Comparison of ENCODE assay signal across 28 mouse cellular contexts in the genomic region with DNA sequence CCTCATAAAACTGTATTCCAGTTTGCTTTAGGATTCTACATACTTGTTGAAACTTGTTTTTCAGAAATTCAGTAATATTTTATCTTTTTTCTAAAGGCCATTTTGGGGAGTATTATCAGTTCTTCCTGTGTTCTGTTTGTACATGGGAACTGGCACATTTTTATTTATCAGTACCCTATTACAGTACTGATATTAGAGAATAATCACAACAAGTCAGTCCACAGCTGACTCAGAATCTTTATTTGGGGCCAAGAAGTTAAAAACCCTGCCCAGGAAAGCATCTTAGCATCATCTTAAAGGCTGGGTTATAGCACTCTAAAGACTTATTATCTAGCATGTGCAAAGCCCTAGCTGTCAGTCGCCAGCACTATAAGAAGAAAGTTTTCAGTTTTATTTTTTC.
"Had no signal": no experiment of that assay in that cellular context is flagged by ENCODE, and none has a peak within 500 bp of the region (broad histone marks: within the 10 kb centered on the region; RNA-seq: fewer than 3 reads in every experiment).

No protein-coding gene starts in this region.

- H3K9me3 ChIP-seq: embryonic facial prominence, embryonic 10.5 days; embryonic facial prominence, embryonic 12.5 days; embryonic facial prominence, embryonic 13.5 days; embryonic facial prominence, embryonic 15.5 days; forebrain, embryonic 10.5 days; forebrain, embryonic 12.5 days; forebrain, embryonic 13.5 days; forebrain, embryonic 15.5 days had no signal

- H3K4me2 ChIP-seq: embryonic facial prominence, embryonic 12.5 days; embryonic facial prominence, embryonic 13.5 days; embryonic facial prominence, embryonic 15.5 days; forebrain, embryonic 12.5 days; forebrain, embryonic 13.5 days; forebrain, embryonic 15.5 days had no signal

- H3K9ac ChIP-seq: embryonic facial prominence, embryonic 12.5 days; embryonic facial prominence, embryonic 13.5 days; embryonic facial prominence, embryonic 15.5 days; forebrain, embryonic 12.5 days; forebrain, embryonic 13.5 days; forebrain, embryonic 15.5 days; forebrain, postnatal 0 days had no signal

- DNase-seq: cerebellum, adult 8-10 months; cerebellum, adult 9-10 months; cerebellum, adult 9-11 months; cerebellum, postnatal 10 days; cerebellum, postnatal 14 days; cerebellum, postnatal 25 days; cerebellum, postnatal 36 days; embryo, embryonic 11 days; forebrain, postnatal 0 days; gastrocnemius, adult 2 months; gastrocnemius, postnatal 10 days; gastrocnemius, postnatal 14 days; gastrocnemius, postnatal 25 days; gastrocnemius, postnatal 36 days; heart, adult 11 months; heart, adult 18-20 months; heart, adult 2 months had no signal

- H3K4me3 ChIP-seq: embryonic facial prominence, embryonic 10.5 days; embryonic facial prominence, embryonic 12.5 days; embryonic facial prominence, embryonic 13.5 days; embryonic facial prominence, embryonic 15.5 days; erythroblast, embryonic 14.5 days; forebrain, embryonic 10.5 days; forebrain, embryonic 12.5 days; forebrain, embryonic 13.5 days; forebrain, embryonic 15.5 days; gastrocnemius, adult 2 months; heart, adult 2 months had no signal

- H3K27ac ChIP-seq: embryonic facial prominence, embryonic 10.5 days; embryonic facial prominence, embryonic 12.5 days; embryonic facial prominence, embryonic 13.5 days; embryonic facial prominence, embryonic 15.5 days; forebrain, embryonic 10.5 days; forebrain, embryonic 12.5 days; forebrain, embryonic 13.5 days; forebrain, embryonic 15.5 days; gastrocnemius, adult 2 months; heart, adult 2 months had no signal

- H3K4me1 ChIP-seq: embryonic facial prominence, embryonic 10.5 days; embryonic facial prominence, embryonic 12.5 days; embryonic facial prominence, embryonic 15.5 days; forebrain, embryonic 10.5 days had no signal

- H3K27me3 ChIP-seq: embryonic facial prominence, embryonic 12.5 days; embryonic facial prominence, embryonic 13.5 days; embryonic facial prominence, embryonic 15.5 days; forebrain, embryonic 12.5 days; forebrain, embryonic 13.5 days; forebrain, embryonic 15.5 days had no signal

- ATAC-seq: forebrain, embryonic 13.5 days; forebrain, embryonic 14.5 days; forebrain, embryonic 15.5 days; forebrain, embryonic 16.5 days; forebrain, postnatal 0 days had no signal
